Mouse (Mus musculus) A20 (cell line): ENCODE results near the gene Crcp.

Experiments
- DNase-seq: peaks from one replicate; pipeline ENCODE4 v3.0.0-alpha.2; 2011; ENCODE audit warnings: low read depth, low spot score

The Crcp gene

GRCm38 (mm10) chr5:130023767-130024539 is 5.1 kb upstream of the Crcp start:
- DNase-seq, result peak; percentile 93

DNA sequence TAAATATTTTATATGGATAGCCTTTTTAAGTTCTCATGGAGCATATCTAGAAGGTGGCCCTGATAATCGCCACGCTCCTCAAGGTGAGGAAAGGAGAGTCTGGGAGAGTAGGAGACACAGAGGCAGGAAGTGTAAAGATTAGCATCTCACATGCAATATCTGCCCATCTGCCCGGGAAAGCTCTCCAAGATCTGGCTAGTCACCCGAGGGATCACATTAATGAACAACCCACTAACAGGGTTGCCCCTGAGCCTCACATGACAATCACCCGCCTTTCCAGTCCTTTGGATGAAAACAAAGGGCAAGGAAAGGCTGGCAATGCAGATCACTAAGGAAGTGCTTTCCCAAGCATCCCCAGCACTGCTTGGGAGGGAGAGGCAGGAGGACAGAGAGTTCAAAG is 2.0 kb upstream of the Crcp start:
- DNase-seq, result no peak

GRCm38 (mm10) chr5:130027696-130028095 is 1.4 kb upstream of the Crcp start:
- no peak for DNase-seq

DNA sequence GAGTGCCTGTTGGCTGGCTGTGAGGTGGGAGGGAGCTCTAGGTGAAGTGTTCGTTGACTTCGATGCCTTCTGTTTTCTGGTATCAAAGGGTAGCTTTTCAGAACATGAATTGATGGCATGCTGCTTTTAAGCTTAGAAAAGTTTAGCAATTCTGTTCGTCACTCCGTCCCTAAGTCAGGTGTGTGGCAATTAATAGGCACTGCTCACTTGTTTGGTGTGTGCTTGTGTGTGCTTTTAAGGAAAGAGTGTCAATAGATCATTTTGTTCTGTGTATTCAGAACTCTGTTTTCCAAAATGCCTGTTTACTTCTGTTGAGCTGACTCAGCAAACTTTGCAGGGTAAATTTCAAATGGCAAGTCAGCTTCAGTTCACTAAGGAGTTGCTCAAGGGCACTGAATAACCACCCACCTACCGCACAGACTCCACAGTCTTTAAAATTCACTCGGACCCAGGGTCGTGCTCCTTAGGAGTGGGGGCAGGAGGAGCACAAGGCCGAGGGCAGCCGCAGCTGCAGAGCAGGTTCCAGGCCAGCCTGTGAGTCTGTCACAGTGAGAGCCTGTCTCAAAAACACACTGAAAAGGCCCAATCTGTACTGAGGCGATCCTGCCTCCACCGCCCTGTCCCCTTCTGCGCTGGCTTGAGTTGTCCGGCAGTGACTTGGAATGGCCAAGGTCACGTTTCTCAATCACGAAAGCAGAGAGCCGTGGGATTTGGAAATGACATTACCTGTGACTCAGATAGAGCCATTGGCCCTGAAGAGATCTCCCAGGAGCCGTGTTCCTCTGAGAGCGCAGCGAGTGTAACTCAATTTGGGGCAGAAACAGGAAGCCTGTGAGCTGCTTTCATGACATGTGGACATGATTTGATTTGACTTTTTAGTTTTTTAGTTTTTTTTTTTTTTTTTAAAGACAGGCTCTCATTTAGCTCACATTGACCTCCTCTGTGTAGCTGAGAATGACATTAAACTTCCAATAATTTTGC is 2.6 kb downstream of the Crcp start:
- DNase-seq, result no peak

- no peak for DNase-seq
Measured at GRCm38 (mm10) chr5:130033869-130034268, 4.8 kb downstream of the Crcp start.

- peak; percentile 55 for DNase-seq
Measured at GRCm38 (mm10) chr5:130036300-130036699, 7.2 kb downstream of the Crcp start.

- peak; percentile 55 for DNase-seq
Measured at GRCm38 (mm10) chr5:130037752-130038455, 8.8 kb downstream of the Crcp start.

GRCm38 (mm10) chr5:130040797-130041196 is 11.7 kb downstream of the Crcp start:
- no peak for DNase-seq

DNA sequence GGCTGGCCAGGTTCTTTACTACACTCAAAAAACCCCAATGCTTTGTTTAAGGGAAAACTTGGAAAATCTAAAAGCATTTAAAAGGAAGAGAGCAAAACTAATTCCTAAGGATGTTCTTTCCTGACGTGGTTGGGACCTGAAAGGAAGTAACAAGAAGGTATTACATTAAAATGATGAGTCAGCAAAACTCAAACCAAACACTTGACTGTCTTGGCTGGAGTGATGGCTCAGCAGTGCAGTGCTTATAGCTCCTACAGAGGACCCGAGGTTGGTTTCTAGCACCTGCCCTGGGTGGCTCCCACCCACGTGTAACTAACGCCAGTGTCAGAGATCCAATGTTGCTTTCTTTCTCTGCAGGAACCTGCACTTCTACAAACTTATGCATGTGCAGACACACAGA is 12.2 kb downstream of the Crcp start:
- no peak for DNase-seq

DNA sequence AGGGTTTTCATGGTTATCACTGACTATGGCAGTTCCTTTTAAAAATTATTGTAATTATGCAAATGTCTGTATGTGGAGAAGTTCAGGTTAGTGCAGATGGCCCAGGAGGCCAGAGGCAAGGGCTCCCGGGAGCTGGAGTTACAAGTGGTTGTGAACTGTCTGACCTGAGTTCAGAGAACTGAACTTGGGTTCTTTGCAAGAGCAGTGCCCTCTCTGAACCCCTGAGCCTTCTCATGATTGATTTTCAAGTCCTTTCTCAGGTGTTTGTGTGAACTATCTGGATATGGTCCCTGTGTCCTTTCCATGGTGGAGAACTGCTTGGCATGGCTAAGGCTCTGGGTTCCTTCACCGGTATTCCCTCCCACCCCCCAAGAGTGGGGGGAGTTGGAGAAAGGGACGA is 14.7 kb downstream of the Crcp start:
- no peak for DNase-seq

GRCm38 (mm10) chr5:130044201-130044695 is 15.2 kb downstream of the Crcp start:
- peak; percentile 63 for DNase-seq

DNA sequence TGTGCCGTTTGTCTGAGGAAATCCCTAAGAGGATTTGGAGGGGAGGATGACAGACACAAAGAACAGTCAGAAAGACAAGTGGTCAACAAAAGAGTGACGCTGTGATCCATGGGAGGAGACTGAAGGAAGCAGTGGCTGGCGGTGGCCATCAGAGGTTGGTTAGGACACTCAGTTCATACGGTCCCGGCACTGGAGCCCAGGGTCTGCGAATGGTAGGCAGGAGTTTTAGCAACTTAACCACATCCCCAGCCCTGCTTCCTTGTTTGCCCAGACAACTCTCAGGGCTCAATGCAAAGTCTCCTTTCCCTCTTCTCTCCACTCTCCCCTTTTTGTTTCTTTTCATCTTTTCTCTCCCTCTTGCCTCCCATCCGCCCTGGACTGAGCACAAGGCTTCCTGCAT is 17.0 kb downstream of the Crcp start:
- no peak for DNase-seq

DNA sequence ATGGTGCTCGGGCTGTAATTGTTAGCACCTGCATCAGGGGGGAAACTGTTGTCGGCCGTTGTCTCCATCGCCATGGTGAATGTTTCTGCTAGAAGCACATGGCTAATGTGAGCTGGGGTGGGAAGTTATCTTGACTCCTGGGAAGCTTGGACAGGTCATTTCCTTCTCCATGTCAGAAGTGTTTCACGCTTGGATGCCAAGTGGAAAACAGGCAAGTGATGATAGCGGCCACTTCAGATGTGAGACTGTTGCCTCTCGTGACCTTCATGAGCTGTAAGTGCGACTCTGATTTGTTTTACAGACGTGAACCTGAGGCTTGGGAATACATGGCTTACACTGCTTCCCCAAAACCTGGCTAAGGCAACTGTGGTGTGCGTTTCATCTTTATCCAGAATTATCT is 17.5 kb downstream of the Crcp start:
- no peak for DNase-seq

- no peak for DNase-seq
Measured at GRCm38 (mm10) chr5:130047013-130047412, 17.9 kb downstream of the Crcp start.

GRCm38 (mm10) chr5:130048786-130049520 is 19.9 kb downstream of the Crcp start:
- DNase-seq, result peak; percentile 78

- DNase-seq, result no peak
Measured at GRCm38 (mm10) chr5:130050416-130050815, 21.3 kb downstream of the Crcp start.

DNA sequence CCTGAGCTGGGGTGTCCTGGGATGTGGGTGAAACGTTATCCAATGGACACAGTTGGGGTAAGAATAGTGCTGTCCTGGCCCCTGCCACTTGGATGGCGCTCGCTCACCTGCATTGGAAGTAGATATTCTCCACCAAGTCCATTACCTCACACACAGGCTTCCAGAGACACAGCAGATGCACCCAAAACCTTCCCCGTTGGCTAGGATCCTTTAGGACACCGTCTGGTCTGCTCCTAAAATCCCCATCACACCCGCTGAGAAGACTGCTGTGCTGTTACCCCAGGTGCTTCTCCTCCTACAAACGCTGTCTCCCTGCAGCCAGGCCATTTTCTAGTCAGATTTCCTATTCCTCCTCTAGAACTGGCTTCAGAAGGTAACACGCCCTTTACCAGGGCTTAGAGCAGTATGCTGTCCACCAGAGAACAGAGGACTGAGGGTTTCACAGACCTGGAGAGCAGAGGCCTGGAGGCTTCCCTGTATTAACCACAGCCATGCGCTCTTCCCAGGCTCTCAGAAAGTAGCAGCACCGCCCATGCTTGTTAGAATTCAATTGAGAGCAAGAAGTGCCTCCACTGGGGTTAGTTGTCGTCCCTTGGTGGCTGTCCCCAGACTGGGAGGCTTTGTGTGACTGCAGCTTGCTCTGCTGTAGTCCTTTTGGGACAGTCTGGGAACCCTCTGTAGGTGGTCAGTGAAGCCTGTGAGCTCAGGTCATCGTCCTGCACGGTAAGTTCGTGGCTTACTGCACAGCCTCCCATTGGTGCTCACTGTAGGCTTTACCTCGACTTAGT is 22.2 kb downstream of the Crcp start:
- no peak for DNase-seq

DNA sequence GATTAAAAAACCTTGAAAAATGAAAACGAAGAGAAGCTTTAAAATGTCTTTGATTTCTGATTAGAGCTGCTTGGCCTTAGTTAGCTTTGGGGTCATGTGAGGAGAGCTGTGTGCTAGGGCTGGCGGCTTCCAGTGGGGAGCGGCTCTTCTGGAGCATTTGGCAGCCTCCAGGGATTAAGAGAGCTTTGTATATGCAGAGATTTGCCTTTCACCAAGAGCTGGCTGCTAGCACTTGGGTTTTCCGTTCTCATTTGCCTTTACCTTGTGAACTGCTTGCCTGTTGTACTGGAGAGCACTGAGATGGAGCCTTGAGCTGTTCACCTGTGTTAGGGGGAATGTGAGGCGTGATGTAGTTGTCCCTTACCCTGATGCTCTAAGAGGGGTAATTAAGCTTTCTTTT is 23.4 kb downstream of the Crcp start:
- no peak for DNase-seq

GRCm38 (mm10) chr5:130052955-130053354 is 23.9 kb downstream of the Crcp start:
- DNase-seq, result no peak

GRCm38 (mm10) chr5:130055688-130056087 is 26.6 kb downstream of the Crcp start:
- no peak for DNase-seq
